Mouse (Mus musculus) embryonic facial prominence, embryonic 11.5 days (tissue): ENCODE measurements around the gene Dbx1. TPM values are rescaled to one million over a fixed set of nuclear protein-coding genes. Genes with fewer than 3 reads are reported as not detected.

Source experiments
- ATAC-seq: fragments of 200-750 bp; cut with Nextera tagmentation; replicated peaks from 2 replicates; pipeline ENCODE4 v1.8.0; 2017; ENCODE audit warnings: low read depth; ENCODE audit not compliant: insufficient number of reproducible peaks, low FRiP score, low TSS enrichment
- DNase-seq: peaks from one replicate; pipeline ENCODE4 v3.0.0-alpha.2; 2015; ENCODE audit warnings: low spot score
- H3K27ac ChIP-seq: fragments of 300-500 bp; sonication (generic); replicated peaks from 2 replicates; pipeline ENCODE4 v1.5.1; 2014; ENCODE audit warnings: mild to moderate bottlenecking, low read depth, low read length, control low read depth
- H3K27me3 ChIP-seq: fragments of 300-500 bp; sonication (generic); 2 replicates; pipeline ENCODE4 v1.6.1; 2014; ENCODE audit warnings: mild to moderate bottlenecking, low read length, moderate library complexity, mixed read lengths; ENCODE audit not compliant: control insufficient read depth, insufficient read depth
- H3K36me3 ChIP-seq: fragments of 300-500 bp; sonication (generic); replicated peaks from 2 replicates; pipeline ENCODE4 v1.6.1; 2014; ENCODE audit warnings: low read depth, mild to moderate bottlenecking, low read length, moderate library complexity, mixed read lengths; ENCODE audit not compliant: control insufficient read depth, insufficient read depth
- H3K4me1 ChIP-seq: fragments of 300-500 bp; sonication (generic); 2 replicates; pipeline ENCODE4 v1.6.1; 2014; ENCODE audit warnings: low read length, mixed read lengths; ENCODE audit not compliant: control insufficient read depth, insufficient read depth
- H3K4me2 ChIP-seq: fragments of 300-500 bp; sonication (generic); 2 replicates; pipeline ENCODE4 v1.6.1; 2014; ENCODE audit warnings: low read depth, mild to moderate bottlenecking, control low read depth, low read length, moderate library complexity
- H3K4me3 ChIP-seq: fragments of 300-500 bp; sonication (generic); 2 replicates; pipeline ENCODE4 v1.5.1; 2014; ENCODE audit warnings: low read depth, low read length, control low read depth
- H3K9ac ChIP-seq: fragments of 300-500 bp; sonication (generic); replicated peaks from 2 replicates; pipeline ENCODE4 v1.6.1; 2014; ENCODE audit warnings: mild to moderate bottlenecking, control low read depth, low read length
- H3K9me3 ChIP-seq: fragments of 300-500 bp; sonication (generic); replicated peaks from 2 replicates; pipeline ENCODE4 v1.6.1; 2016; ENCODE audit warnings: mild to moderate bottlenecking, low read length, inconsistent platforms, mixed read lengths; ENCODE audit not compliant: control insufficient read depth
- WGBS: fragments of 180-500 bp; shearing (Covaris S2); extraction: QIAGEN DNeasy Blood & Tissue Kit; methylation state at CpG from one replicate; pipeline ENCODE4 v1.1.7; 2014; 5-methylcytosine and 5-hydroxymethylcytosine counted together
- polyA plus RNA-seq: library from polyadenylated mRNA; unstranded; fragments of >200 nt; fragmentation: Nextera tagmentation; extraction: Ambion mirVana; gene quantifications from 2 replicates; pipeline ENCODE4 v1.2.1, GENCODE M21; 2014

Gene Dbx1
- 4.3 and 7.6 TPM in 2 replicates for polyA plus RNA-seq

DNA sequence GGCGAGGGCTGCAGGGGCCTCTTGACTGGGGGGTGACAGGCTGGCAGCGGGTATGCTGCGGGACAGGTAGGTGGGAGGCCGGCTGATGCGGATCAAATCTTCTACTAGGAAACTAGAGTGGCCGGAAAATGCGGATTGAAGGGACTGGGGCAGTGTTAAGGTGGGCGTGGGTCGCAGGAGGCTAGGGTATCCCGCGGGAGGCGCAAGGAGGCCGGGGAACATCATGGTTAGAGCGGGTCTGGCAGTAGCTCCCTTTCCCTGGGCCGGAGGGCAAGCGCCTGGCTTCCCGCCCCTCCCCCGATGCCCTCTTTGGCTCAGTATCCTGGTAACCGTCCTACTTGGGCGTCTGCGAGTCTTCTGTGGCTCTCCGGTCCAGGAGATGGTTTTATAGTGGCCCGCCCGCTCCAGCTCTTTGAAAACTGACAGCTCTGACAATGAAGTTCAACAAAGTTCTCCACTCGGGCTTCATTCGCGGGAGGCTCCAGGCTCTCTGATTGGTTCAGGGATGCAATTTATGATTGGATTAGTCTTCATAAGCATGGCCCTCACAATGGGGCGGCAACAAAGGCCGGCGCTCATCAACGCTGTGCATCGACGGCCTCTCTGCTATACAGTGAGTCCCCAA is at the start of gene Dbx1:
Dbx1 (minus strand) TSS at position 359 of the 625 bp plus-strand sequence.
- Histone ChIP-seq H3K27ac (no peak within 1 kb of the TSS), H3K9me3 (no peaks in the 10 kb centered on the region; the same call in 1 of the 2 replicates), H3K9ac (no peak within 1 kb of the TSS), H3K4me2 (no peak within 1 kb of the TSS), H3K4me1 (no peaks in the 10 kb centered on the region), H3K4me3 (0 out of 2 replicates have a peak within 1 kb of the TSS, but pooled peaks have one; percentile 0), H3K27me3 (peaks cover 73% of the 10 kb centered on the region), H3K36me3 (no peaks in the 10 kb centered on the region)
- DNase-seq = peak; percentile 36
- WGBS = 2% methylated on average over 33 of the region's 33 CpGs
- peak; percentile 73; the same call in 1 of the 2 replicates for ATAC-seq

GRCm38 (mm10) chr7:49678826-49679377 is 42.3 kb upstream of the Dbx1 start:
- DNase-seq (no peak), ATAC-seq (no peak)
- Histone ChIP-seq H3K4me1 (no peaks in the 10 kb centered on the region), H3K27me3 (peaks cover 45% of the 10 kb centered on the region), H3K4me2 (no peak overlapping the region), H3K9ac (no peak overlapping the region), H3K4me3 (no peak overlapping the region), H3K36me3 (no peaks in the 10 kb centered on the region), H3K9me3 (no peaks in the 10 kb centered on the region), H3K27ac (no peak overlapping the region)
- WGBS = 6% methylated on average over 9 of the region's 9 CpGs

DNA sequence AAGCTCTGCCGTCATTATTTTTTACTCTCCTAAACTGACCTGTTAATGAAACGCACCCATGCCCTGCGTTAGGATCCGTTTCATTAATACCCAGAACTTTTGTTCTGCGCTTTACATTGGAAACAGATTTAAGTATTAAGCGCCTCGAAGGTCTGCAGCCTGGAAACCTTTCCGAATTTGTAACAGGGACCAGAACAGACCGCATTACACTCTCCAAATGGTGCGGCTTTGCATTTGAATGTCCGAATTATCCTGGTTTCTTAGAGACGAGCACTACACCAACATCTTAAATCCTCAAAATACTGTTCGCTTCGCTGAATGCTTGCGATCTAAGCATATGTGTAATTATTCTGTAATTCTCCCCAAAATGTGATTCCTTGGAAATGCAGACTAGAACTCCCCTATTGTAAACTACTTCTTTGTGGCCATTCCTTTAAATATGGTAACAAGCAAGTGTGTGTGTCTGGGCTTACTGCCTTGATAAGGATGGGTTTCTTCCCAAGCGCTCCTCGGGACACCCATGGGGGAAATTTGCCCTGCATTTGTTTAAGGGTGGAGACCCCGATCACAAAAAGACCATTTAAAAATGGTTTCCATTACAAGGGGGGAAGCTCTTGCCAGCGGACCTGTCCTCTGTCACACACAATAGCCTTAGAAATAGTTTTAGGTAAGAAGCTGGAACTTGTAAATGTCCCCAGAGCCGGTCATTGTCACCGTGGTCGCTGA is 41.6 kb upstream of the Dbx1 start:
- H3K27ac ChIP-seq = no peak overlapping the region
- H3K27me3 ChIP-seq = peaks cover 42% of the 10 kb centered on the region
- no peaks in the 10 kb centered on the region for H3K9me3 ChIP-seq
- WGBS = 1% methylated on average over 22 of the region's 22 CpGs
- H3K4me3 ChIP-seq = no peak overlapping the region
- no peak overlapping the region for H3K9ac ChIP-seq
- no peak overlapping the region for H3K4me2 ChIP-seq
- H3K36me3 ChIP-seq = no peaks in the 10 kb centered on the region
- H3K4me1 ChIP-seq = no peaks in the 10 kb centered on the region
- DNase-seq = no peak
- no peak for ATAC-seq

- DNase-seq (no peak), ATAC-seq (no peak)
- Histone ChIP-seq H3K4me3 (no peak overlapping the region), H3K9ac (no peak overlapping the region), H3K4me2 (no peak overlapping the region), H3K27ac (no peak overlapping the region), H3K36me3 (no peaks in the 10 kb centered on the region), H3K9me3 (no peaks in the 10 kb centered on the region), H3K4me1 (no peaks in the 10 kb centered on the region), H3K27me3 (peaks cover 36% of the 10 kb centered on the region)
- 2% methylated on average over 9 of the region's 9 CpGs for WGBS
Observed at GRCm38 (mm10) chr7:49677166-49677565, 40.5 kb upstream of the Dbx1 start.

- Histone ChIP-seq H3K36me3 (no peaks in the 10 kb centered on the region), H3K9me3 (no peaks in the 10 kb centered on the region), H3K4me2 (no peak overlapping the region), H3K4me3 (no peak overlapping the region), H3K27me3 (peaks cover 33% of the 10 kb centered on the region), H3K4me1 (no peaks in the 10 kb centered on the region), H3K9ac (no peak overlapping the region), H3K27ac (no peak overlapping the region)
- no peak for DNase-seq
- WGBS = 14% methylated on average over 5 of the region's 5 CpGs
- no peak for ATAC-seq
Observed at GRCm38 (mm10) chr7:49676627-49677026, 40.0 kb upstream of the Dbx1 start.

DNA sequence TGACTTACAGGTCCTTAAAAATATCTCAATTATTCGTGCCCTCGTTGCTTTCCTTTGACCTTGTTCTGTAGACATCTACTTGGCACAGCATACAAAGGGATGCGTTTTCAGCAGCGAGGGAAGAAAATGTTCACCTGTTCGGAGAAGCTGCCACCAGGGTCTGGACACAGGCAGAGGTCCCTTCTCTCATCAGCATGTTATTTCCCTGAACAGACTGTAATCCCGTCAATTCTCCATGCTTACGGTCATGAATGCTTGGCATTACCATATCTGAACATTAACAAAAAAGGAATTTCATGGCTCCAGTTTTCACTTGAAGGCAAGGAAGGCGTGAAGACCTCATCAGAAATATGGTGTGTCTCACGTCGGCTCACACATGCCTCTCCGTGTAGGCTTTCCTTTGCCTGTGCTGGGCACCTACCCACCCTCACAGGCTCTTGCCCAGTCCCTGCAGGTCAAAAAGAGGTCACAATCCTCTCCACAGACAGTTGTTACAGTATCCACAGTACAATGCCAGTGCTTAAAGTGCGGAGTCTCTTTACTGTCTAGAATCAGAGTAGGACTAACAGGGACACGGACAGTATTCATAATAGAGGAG is 31.7 kb upstream of the Dbx1 start:
- Histone ChIP-seq H3K27ac (no peak overlapping the region), H3K9me3 (no peaks in the 10 kb centered on the region), H3K9ac (no peak overlapping the region), H3K27me3 (0 out of 2 replicates have a peak, but pooled peaks cover 2% of the 10 kb centered on the region), H3K4me1 (no peaks in the 10 kb centered on the region), H3K36me3 (no peaks in the 10 kb centered on the region), H3K4me3 (no peak overlapping the region), H3K4me2 (no peak overlapping the region)
- ATAC-seq = no peak
- 86% methylated on average over 13 of the region's 13 CpGs for WGBS
- no peak for DNase-seq

GRCm38 (mm10) chr7:49663575-49663974 is 26.9 kb upstream of the Dbx1 start:
- Histone ChIP-seq H3K27me3 (peaks cover 8% of the 10 kb centered on the region; the same call in 1 of the 2 replicates), H3K4me3 (no peak overlapping the region), H3K36me3 (no peaks in the 10 kb centered on the region), H3K9ac (no peak overlapping the region), H3K4me2 (no peak overlapping the region), H3K27ac (no peak overlapping the region), H3K4me1 (no peaks in the 10 kb centered on the region), H3K9me3 (no peaks in the 10 kb centered on the region)
- ATAC-seq = no peak
- WGBS = 79% methylated on average over 3 of the region's 3 CpGs
- DNase-seq = no peak
